Mouse (Mus musculus): Measurements from ENCODE around the gene Eva1b.
"Not testable (repeated sequence)": the region's sequence is repeated elsewhere in the genome, so short reads cannot be mapped to it uniquely, and the experiment has no call there.

Eva1b gene

GRCm38 (mm10) chr4:126157562-126157961 is 10.0 kb downstream of the Eva1b start:
- no peak for DNase-seq

GRCm38 (mm10) chr4:126159455-126159854 is 11.9 kb downstream of the Eva1b start:
- DNase-seq = no peak

- no peak for DNase-seq
These were observed 13.4 kb downstream of the Eva1b start for GRCm38 (mm10) chr4:126160981-126161380.

- no peak for DNase-seq
These were observed 13.9 kb downstream of the Eva1b start for GRCm38 (mm10) chr4:126161456-126161855.

- no peak for DNase-seq
These were observed 14.4 kb downstream of the Eva1b start for GRCm38 (mm10) chr4:126161986-126162385.

- DNase-seq = peak; percentile 68 to 78
These were observed 15.1 kb downstream of the Eva1b start for GRCm38 (mm10) chr4:126162544-126163066.

- no peak for DNase-seq
These were observed 15.6 kb downstream of the Eva1b start, which contains the start of gene Sh3d21 for GRCm38 (mm10) chr4:126163067-126163659. Gene Sh3d21 (minus strand): TSS chr4:126163491.

GRCm38 (mm10) chr4:126163685-126164084 is 16.1 kb downstream of the Eva1b start:
- no peak for DNase-seq

- not testable (repeated sequence) for DNase-seq
These were observed 17.5 kb downstream of the Eva1b start for GRCm38 (mm10) chr4:126165092-126165491.

- no peak for DNase-seq
These were observed 18.5 kb downstream of the Eva1b start for GRCm38 (mm10) chr4:126166084-126166483.

- DNase-seq = no peak
These were observed 21.3 kb downstream of the Eva1b start for GRCm38 (mm10) chr4:126168851-126169250.

GRCm38 (mm10) chr4:126170737-126171136 is 23.2 kb downstream of the Eva1b start:
- not testable (repeated sequence) for DNase-seq

- DNase-seq = no peak
These were observed 26.3 kb downstream of the Eva1b start for GRCm38 (mm10) chr4:126173800-126174199.

- DNase-seq = not testable (repeated sequence)
These were observed 28.4 kb downstream of the Eva1b start for GRCm38 (mm10) chr4:126175980-126176379.

- DNase-seq = peak in 1 of 2 experiments; percentile 31
These were observed 33.8 kb downstream of the Eva1b start for GRCm38 (mm10) chr4:126181170-126181957.

GRCm38 (mm10) chr4:126183034-126183433 is 35.5 kb downstream of the Eva1b start:
- DNase-seq = no peak

GRCm38 (mm10) chr4:126187096-126187495 is 39.6 kb downstream of the Eva1b start:
- no peak for DNase-seq

- no peak for DNase-seq
These were observed 43.1 kb downstream of the Eva1b start for GRCm38 (mm10) chr4:126190636-126191035.

GRCm38 (mm10) chr4:126194216-126194615 is 46.7 kb downstream of the Eva1b start:
- no peak for DNase-seq

- DNase-seq = no peak
These were observed 47.4 kb downstream of the Eva1b start for GRCm38 (mm10) chr4:126194916-126195315.

GRCm38 (mm10) chr4:126197485-126197884 is 49.9 kb downstream of the Eva1b start:
- DNase-seq = no peak
